Mouse (Mus musculus) spleen, adult 2 months (tissue): ENCODE data around the gene Fbxl18.

Experiments used
- CTCF ChIP-seq: fragments of 200-500 bp; IDR thresholded peaks from 2 replicates; pipeline ENCODE4 v1.5.1; 2011; ENCODE audit warnings: mild to moderate bottlenecking, inconsistent platforms; ENCODE audit not compliant: insufficient read depth, insufficient read length, insufficient replicate concordance; ENCODE audit errors: extremely low read depth
- POLR2A ChIP-seq: fragments of 200-500 bp; IDR thresholded peaks from 2 replicates; pipeline ENCODE4 v1.6.1; 2011; ENCODE audit warnings: low read depth, low read length, inconsistent platforms

DNA sequence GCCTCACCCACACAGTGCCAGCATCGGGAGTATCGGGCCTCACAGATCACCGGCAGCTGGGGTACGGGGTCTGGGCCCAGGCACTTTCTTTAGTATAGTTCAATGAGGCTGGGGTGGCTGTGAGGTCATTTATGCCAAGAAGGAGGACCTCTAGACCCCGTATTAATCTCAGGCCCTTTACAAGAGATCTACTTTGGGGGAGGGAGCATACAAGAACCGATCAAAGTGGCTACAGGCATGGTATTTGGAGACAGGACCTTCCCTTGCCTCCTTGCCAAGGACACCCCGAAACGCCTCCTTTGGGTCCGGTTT is 73.3 kb downstream of the Fbxl18 start:
- TF ChIP-seq POLR2A (no peak), CTCF (no peak)
